Mouse (Mus musculus) testis, adult 2 months (tissue): Measurements from ENCODE around the gene St6galnac3. TPM values are rescaled to one million over a fixed set of nuclear protein-coding genes. Genes with fewer than 3 reads are reported as not detected.

Experiments
- H3K27ac ChIP-seq: fragments of 200-500 bp; 2 replicates; pipeline ENCODE4 v1.5.1; 2012; ENCODE audit warnings: low read depth, low read length; ENCODE audit not compliant: control insufficient read depth, insufficient read depth
- H3K27me3 ChIP-seq: fragments of 200-500 bp; 2 replicates; pipeline ENCODE4 v1.6.1; 2012; ENCODE audit warnings: mild to moderate bottlenecking, low read length, moderate library complexity; ENCODE audit not compliant: control insufficient read depth, insufficient read depth
- H3K36me3 ChIP-seq: fragments of 200-500 bp; 2 replicates; pipeline ENCODE4 v1.6.1; 2012; ENCODE audit warnings: mild to moderate bottlenecking, low read length; ENCODE audit not compliant: control insufficient read depth, insufficient read depth
- H3K4me1 ChIP-seq: fragments of 200-500 bp; 2 replicates; pipeline ENCODE4 v1.6.1; 2012; ENCODE audit warnings: low read length; ENCODE audit not compliant: control insufficient read depth, insufficient read depth
- H3K4me3 ChIP-seq: fragments of 200-500 bp; 2 replicates; pipeline ENCODE4 v1.5.1; 2012; ENCODE audit warnings: low read depth, mild to moderate bottlenecking, low read length, moderate library complexity, mixed read lengths; ENCODE audit not compliant: control insufficient read depth
- CTCF ChIP-seq: fragments of 200-500 bp; IDR thresholded peaks from 2 replicates; pipeline ENCODE4 v1.5.1; 2012; ENCODE audit warnings: low read depth, mild to moderate bottlenecking, inconsistent platforms, low read length, moderate library complexity; ENCODE audit not compliant: control insufficient read depth, insufficient read depth, insufficient replicate concordance
- POLR2A ChIP-seq: fragments of 200-500 bp; IDR thresholded peaks from 2 replicates; pipeline ENCODE4 v1.6.1; 2012; ENCODE audit warnings: low read depth, mild to moderate bottlenecking, inconsistent platforms, low read length, moderate library complexity; ENCODE audit not compliant: control insufficient read depth
- polyA plus RNA-seq: library from polyadenylated mRNA; depleted of rRNA; stranded (reverse); fragments of >200 nt; gene quantifications from 2 replicates; pipeline ENCODE4 v1.2.3, GENCODE M21; 2012

St6galnac3 gene
- polyA plus RNA-seq, 1 experiment: 2.2 TPM

GRCm38 (mm10) chr3:153305153-153305552, 419.8 kb downstream of the St6galnac3 start:
- Histone ChIP-seq H3K27ac (no peak overlapping the region), H3K4me1 (no peaks in the 10 kb centered on the region), H3K27me3 (no peaks in the 10 kb centered on the region), H3K4me3 (no peak overlapping the region), H3K36me3 (no peaks in the 10 kb centered on the region)
- TF ChIP-seq CTCF (no peak), POLR2A (no peak)

- H3K27ac ChIP-seq: no peak overlapping the region
- TF ChIP-seq POLR2A (no peak), CTCF (no peak)
Measured at GRCm38 (mm10) chr3:153302376-153302775, 422.6 kb downstream of the St6galnac3 start.

GRCm38 (mm10) chr3:153296375-153297068, 428.5 kb downstream of the St6galnac3 start:
- no peak overlapping the region for H3K27ac ChIP-seq
- TF ChIP-seq CTCF (no peak), POLR2A (no peak)
- no peak overlapping the region for H3K4me3 ChIP-seq

More at GRCm38 (mm10) chr3:153302376-153302775, 422.6 kb downstream of the St6galnac3 start:
- H3K4me1 ChIP-seq: no peaks in the 10 kb centered on the region
- H3K36me3 ChIP-seq: no peaks in the 10 kb centered on the region
- no peak overlapping the region for H3K4me3 ChIP-seq
- no peaks in the 10 kb centered on the region for H3K27me3 ChIP-seq

GRCm38 (mm10) chr3:153292853-153293252, 432.1 kb downstream of the St6galnac3 start:
- no peaks in the 10 kb centered on the region for H3K27me3 ChIP-seq
- H3K36me3 ChIP-seq: no peaks in the 10 kb centered on the region
- no peaks in the 10 kb centered on the region for H3K4me1 ChIP-seq
- H3K4me3 ChIP-seq: no peak overlapping the region
- no peak overlapping the region for H3K27ac ChIP-seq
- TF ChIP-seq POLR2A: no peak
- no peak for TF ChIP-seq CTCF

More at GRCm38 (mm10) chr3:153296375-153297068, 428.5 kb downstream of the St6galnac3 start:
- H3K4me1 ChIP-seq: no peaks in the 10 kb centered on the region
- no peaks in the 10 kb centered on the region for H3K36me3 ChIP-seq
- H3K27me3 ChIP-seq: no peaks in the 10 kb centered on the region

- H3K4me3 ChIP-seq: no peak overlapping the region
Measured at GRCm38 (mm10) chr3:153292363-153292762, 432.6 kb downstream of the St6galnac3 start.

GRCm38 (mm10) chr3:153291406-153292045, 433.4 kb downstream of the St6galnac3 start:
- no peaks in the 10 kb centered on the region for H3K4me1 ChIP-seq
- H3K27me3 ChIP-seq: no peaks in the 10 kb centered on the region
- no peak overlapping the region for H3K4me3 ChIP-seq
- no peak overlapping the region for H3K27ac ChIP-seq
- TF ChIP-seq CTCF: no peak
- TF ChIP-seq POLR2A: no peak
- no peaks in the 10 kb centered on the region for H3K36me3 ChIP-seq

More at GRCm38 (mm10) chr3:153292363-153292762, 432.6 kb downstream of the St6galnac3 start:
- H3K27ac ChIP-seq: no peak overlapping the region
- no peaks in the 10 kb centered on the region for H3K27me3 ChIP-seq
- TF ChIP-seq POLR2A (no peak), CTCF (no peak)
- no peaks in the 10 kb centered on the region for H3K36me3 ChIP-seq
- H3K4me1 ChIP-seq: no peaks in the 10 kb centered on the region

GRCm38 (mm10) chr3:153289971-153290370, 435.0 kb downstream of the St6galnac3 start:
- Histone ChIP-seq H3K4me3 (no peak overlapping the region), H3K27me3 (no peaks in the 10 kb centered on the region), H3K36me3 (no peaks in the 10 kb centered on the region), H3K27ac (no peak overlapping the region), H3K4me1 (no peaks in the 10 kb centered on the region)
- no peak for TF ChIP-seq CTCF
- TF ChIP-seq POLR2A: no peak
